Mouse (Mus musculus) central nervous system, embryonic 14 days (tissue): ENCODE data around the gene Sorbs2. TPM values are rescaled to one million over a fixed set of nuclear protein-coding genes. Genes with fewer than 3 reads are reported as not detected.

Experiments
- polyA plus RNA-seq: library from polyadenylated mRNA; depleted of rRNA; stranded (reverse); fragments of >200 nt; gene quantifications from 2 replicates; pipeline ENCODE4 v1.2.3, GENCODE M21; 2012; rRNA removed

The Sorbs2 gene
- 75.5 and 80.8 TPM in 2 replicates for polyA plus RNA-seq

GRCm38 (mm10) chr8:45507634-45508321 is at the start of gene Sorbs2:
Gene Sorbs2, plus strand, starts transcription at chr8:45507788.

Other genes with a start within 250 kb of the Sorbs2 start
- gene F11, start 245.8 kb upstream of the Sorbs2 start, polyA plus RNA-seq = not detected in 2 replicates
- gene Klkb1, start 212.9 kb upstream of the Sorbs2 start, polyA plus RNA-seq = 0.02 TPM in 1 of 2 replicates, not detected in the other
- gene Gm45753, start 199.3 kb upstream of the Sorbs2 start, polyA plus RNA-seq = not detected in 2 replicates
- gene Cyp4v3, start 174.6 kb upstream of the Sorbs2 start, polyA plus RNA-seq = 1.0 and 1.2 TPM in 2 replicates
- gene Fam149a, start 125.5 kb upstream of the Sorbs2 start, polyA plus RNA-seq = 5.7 and 8.4 TPM in 2 replicates
- 1.2 TPM in 2 replicates for gene Tlr3, start 96.7 kb upstream of the Sorbs2 start, polyA plus RNA-seq